Mouse (Mus musculus) induced T-regulatory cell, adult 2 months (primary cell): ENCODE data around the gene Matn3.
A peak's percentile ranks its signal among the peaks of the same experiment; 100 is the strongest.

Source experiments
- DNase-seq: peaks from one replicate; pipeline ENCODE4 v3.0.0-alpha.2; 2012; ENCODE audit warnings: low read depth

Matn3 gene

GRCm38 (mm10) chr12:8947714-8948464 lies at the start of gene Matn3:
Gene Matn3 (plus strand): TSS chr12:8947929.
- DNase-seq = peak; percentile 59

DNA sequence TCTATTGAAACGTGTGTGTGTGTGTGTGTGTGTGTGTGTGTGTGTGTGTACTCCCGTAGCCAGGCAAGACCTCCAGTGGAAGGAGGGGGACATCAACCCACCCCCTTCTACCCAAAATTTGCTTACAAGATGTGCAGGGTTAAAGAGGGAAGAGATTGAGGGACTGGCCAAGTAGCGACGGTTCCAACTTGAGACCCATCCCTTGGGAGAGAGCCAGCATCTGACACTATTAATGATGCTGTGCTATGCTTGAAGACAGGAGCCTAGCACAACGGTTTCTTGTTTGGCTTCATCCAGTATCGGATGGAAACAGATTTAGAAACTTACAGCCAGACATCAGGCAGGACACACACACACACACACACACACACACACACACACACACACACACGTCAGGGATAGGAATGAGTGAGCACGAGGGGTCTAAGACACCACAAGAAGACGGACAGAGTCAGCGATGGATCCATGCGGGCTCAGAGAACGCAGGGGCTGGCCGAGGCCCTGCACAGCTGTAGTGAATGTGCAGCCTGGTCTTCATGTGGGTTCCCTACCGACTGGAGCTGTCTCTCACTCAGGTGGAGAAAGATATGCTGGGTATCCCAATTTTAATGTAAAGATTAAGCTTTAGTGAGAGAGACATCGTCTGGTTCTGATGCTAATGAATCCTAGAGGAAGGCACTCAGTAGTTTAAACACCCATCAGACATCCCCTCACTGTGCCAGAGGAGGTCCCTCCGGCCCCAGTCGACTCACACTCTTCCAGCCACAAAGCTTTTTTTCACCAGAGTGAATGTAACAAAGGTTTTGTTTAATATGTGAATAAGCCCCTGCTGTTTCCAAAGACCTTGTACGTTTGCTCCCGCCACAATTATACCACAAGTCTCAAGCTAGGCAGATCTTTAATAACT lies 48.6 kb upstream of the Matn3 start:
- no peak for DNase-seq

GRCm38 (mm10) chr12:8900107-8900698 lies 47.5 kb upstream of the Matn3 start:
- DNase-seq = no peak

DNA sequence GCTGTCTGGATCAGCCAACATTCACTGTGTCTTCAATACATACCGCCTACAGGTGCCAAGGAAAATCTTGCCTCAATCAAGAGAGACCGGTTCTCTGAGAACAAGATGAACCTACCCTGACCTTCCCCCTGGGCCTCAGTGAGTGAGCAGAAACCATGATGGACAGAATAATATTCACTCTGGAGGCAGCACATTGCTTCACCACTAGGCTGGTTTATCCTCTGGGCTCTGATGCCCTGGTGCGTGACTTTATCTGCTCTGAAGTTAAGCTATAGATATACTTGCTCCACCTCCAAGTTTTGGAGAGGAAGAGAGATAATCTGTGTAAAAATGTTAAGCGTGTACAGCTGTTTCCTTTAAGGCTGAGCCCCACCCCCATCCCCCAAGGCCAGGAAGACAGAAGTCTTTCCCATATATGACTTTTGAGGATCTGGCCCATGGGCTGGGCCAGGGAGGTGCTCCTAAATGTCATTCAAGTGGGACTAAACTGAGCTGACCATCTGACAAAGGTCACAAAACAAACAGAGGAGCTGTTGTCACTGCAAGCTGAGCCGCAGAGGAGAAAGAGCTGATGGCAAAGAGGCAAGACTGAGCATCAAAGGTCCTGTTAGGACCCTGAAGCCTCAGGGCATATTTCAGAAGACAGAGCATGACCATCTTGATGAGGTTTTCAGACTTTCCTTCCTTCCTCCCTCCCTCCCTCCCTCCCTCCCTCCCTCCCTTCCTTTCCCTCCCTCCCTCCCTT lies 46.6 kb upstream of the Matn3 start:
- no peak for DNase-seq

- no peak for DNase-seq
Observed at GRCm38 (mm10) chr12:8901934-8902333, 45.8 kb upstream of the Matn3 start.

- peak; percentile 34 for DNase-seq
Observed at GRCm38 (mm10) chr12:8902479-8902878, 45.2 kb upstream of the Matn3 start.

GRCm38 (mm10) chr12:8912860-8913685 lies 34.7 kb upstream of the Matn3 start:
- no peak for DNase-seq

- no peak for DNase-seq
Observed at GRCm38 (mm10) chr12:8913701-8914340, 33.9 kb upstream of the Matn3 start.

- no peak for DNase-seq
Observed at GRCm38 (mm10) chr12:8916378-8916777, 31.4 kb upstream of the Matn3 start.

DNA sequence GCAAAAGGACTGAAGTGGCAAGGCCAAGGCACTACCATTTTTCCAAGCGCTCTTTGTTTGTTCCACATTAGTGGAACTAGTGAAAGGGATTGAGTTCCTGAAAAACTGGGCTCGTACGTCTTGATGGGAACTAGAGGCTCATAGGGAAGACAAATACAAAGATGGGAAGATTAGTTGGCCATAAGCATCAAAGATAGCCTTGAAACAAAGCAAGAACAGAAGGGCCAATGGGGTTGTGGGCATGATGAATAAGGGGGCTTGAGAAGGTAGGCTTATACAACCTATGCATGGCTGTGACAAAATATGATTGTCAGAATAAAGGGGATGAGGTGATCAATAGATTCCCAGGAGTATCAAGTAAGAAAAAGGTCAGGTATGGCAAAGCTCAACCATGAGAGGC lies 28.5 kb upstream of the Matn3 start:
- no peak for DNase-seq

DNA sequence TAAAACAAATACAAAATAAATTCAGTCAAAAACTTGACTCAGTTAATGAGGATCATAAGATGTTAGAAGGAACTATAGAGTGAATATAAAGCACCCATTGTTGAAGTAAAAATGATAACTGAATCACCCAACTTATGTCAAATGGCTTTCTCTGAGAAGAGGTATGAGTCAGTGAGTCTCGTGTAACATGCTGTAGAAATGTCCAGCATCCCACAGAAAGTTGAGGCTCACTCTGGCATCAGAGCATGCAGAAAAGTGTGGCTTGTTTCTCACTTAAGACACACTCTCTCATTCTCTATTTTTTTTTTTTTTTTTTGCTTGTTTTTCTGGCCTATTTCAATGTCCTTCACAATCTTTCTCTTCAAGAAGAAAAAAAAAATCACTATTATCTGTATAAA lies 26.7 kb upstream of the Matn3 start:
- no peak for DNase-seq

DNA sequence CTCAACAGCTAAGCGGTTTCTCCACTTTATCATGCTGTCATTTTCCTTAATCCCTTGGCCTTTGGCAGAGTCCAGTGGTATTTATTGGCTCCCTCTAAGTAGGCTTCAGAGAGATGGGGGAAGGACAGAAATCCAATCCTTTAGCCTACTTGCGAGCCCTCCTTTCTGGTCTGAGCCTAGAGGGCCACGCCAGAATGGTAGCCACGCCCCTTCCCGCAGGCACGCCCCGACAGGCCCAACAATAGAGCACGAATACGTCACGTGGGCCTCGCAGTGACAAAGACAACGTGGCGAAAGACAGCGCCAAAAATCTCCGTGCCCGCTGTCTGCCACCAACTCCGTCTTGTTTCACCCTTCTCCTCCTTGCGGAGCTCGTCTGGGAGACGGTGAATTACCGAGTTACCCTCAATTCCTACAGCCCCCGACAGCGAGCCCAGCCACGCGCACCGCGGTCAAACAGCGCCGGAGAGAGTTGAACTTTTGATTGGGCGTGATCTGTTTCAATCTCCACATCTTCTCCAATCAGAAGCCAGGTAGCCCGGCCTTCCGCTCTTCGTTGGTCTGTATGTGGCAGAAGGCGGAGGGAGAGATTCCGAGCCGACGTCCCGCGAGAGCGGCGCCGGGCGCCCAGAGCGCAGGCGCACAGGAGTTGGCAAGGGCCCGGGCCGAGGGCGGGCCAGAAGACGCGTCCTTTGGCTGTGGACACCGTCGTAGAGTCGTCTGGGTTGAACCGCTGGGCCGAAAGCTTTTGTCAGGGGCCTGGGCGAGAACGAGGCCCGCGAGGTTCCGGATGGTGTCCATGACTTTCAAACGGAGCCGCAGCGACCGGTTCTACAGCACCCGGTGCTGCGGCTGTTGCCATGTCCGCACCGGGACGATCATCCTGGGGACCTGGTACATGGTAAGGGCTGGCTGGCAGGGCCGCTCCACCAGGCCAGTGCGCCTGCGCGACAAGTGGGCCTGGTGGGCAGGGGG lies 26.0 kb upstream of the Matn3 start, which contains the start of gene Laptm4a:
Gene Laptm4a (plus strand): TSS at position 271 of the 975 bp plus-strand sequence.
- DNase-seq = peak; percentile 98

DNA sequence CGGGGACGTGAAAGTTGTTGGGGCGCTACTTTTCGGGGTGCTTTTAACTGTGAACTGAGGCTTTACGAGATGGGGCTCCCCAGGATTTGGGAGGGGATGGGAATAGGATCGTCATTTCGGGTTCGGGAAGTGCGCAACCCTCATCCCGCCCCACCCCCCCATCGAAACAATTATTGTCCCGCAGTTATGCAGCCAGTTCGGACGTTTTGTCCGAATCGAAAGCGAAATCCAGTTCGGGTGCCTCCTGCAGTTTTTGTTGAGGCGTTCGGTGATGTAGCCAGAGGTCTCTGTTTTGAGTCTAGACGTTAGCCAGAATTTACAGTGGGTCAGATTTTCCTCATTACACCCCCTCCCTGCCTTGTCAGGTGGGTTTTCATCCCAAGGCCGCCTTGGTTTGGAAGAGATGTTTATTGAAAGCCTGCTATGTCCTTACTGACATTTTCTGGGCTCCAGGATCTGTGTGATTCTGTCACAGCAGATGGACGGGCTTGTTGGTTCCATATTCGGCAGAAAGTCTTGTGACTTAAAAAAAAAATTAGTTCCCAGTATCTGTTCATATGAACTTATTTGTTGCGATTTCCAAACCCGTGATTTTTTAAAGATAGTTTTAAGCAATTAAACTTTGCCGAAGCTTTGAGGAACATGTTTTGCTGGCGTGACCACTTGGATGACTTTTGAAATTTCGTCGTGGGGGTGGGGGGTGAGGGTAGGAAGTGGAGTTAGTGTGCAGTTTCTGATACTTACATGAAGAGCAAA lies 25.2 kb upstream of the Matn3 start:
- no peak for DNase-seq

- DNase-seq = no peak
Observed at GRCm38 (mm10) chr12:8923125-8923410, 24.7 kb upstream of the Matn3 start.

DNA sequence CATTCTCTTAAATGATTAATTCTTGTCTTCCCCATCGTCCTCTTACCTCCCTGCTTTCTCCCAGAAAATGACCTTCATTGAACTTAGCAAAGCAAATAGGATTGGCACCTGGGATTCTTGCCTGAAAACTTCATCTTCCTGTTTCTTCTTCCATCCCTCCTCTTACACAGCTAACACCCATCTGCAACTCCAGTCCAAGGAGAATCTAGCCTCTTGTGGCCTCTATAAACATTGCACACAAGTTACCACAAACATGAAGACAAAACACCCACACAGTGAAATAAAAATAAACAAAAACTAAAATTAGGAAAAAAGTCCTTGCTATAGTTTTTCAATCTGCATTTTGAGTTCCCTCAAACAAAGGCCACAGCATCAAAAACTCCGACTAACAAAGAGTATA lies 24.1 kb upstream of the Matn3 start:
- peak; percentile 39 for DNase-seq

GRCm38 (mm10) chr12:8927652-8928051 lies 20.1 kb upstream of the Matn3 start:
- DNase-seq = peak; percentile 1

GRCm38 (mm10) chr12:8928766-8929165 lies 19.0 kb upstream of the Matn3 start:
- no peak for DNase-seq

GRCm38 (mm10) chr12:8931083-8931482 lies 16.6 kb upstream of the Matn3 start:
- no peak for DNase-seq

GRCm38 (mm10) chr12:8935349-8935748 lies 12.4 kb upstream of the Matn3 start:
- DNase-seq = no peak
